Mouse (Mus musculus): ENCODE measurements at regions not wholly inside any gene's neighbourhood (a gene's known extent, or its start where the extent isn't known, plus 50 kb on each side); places are given as distances from the start of the nearest gene placed in this dataset.

- no peak for ATAC-seq (ENCODE audit: low FRiP score, low read depth)
- Histone ChIP-seq H3K4me3 (no peak overlapping the region), H3K27me3 (no peaks in the 10 kb centered on the region), H3K36me3 (no peaks in the 10 kb centered on the region), H3K4me2 (no peak overlapping the region), H3K9me3 (no peaks in the 10 kb centered on the region), H3K9ac (no peak overlapping the region), H3K4me1 (replicated peaks) (no peaks in the 10 kb centered on the region), H3K27ac (replicated peaks) (no peak overlapping the region)
- WGBS, result 89% methylated on average over 6 of the region's 6 CpGs
Measured at GRCm38 (mm10) chr5:126954634-126955033, 287.0 kb upstream of the Tmem132c start.

- Histone ChIP-seq H3K27ac (replicated peaks) (no peak overlapping the region), H3K4me1 (replicated peaks) (no peaks in the 10 kb centered on the region), H3K27me3 (no peaks in the 10 kb centered on the region), H3K4me2 (no peak overlapping the region), H3K4me3 (no peak overlapping the region), H3K36me3 (no peaks in the 10 kb centered on the region), H3K9me3 (no peaks in the 10 kb centered on the region), H3K9ac (no peak overlapping the region)
- 92% methylated on average over 4 of the region's 4 CpGs for WGBS
- no peak for ATAC-seq (ENCODE audit: low FRiP score, low read depth)
Measured at GRCm38 (mm10) chr5:126964577-126964976, 277.0 kb upstream of the Tmem132c start.

- no peak overlapping the region for H3K4me3 ChIP-seq
- H3K27me3 ChIP-seq, result no peaks in the 10 kb centered on the region
- H3K4me2 ChIP-seq, result no peak overlapping the region
- H3K36me3 ChIP-seq, result no peaks in the 10 kb centered on the region
- H3K9ac ChIP-seq, result no peak overlapping the region
- ATAC-seq (ENCODE audit: low FRiP score, low read depth), result no peak
- H3K27ac ChIP-seq (replicated peaks), result no peak overlapping the region
- no peaks in the 10 kb centered on the region for H3K9me3 ChIP-seq
- no peaks in the 10 kb centered on the region for H3K4me1 ChIP-seq (replicated peaks)
- WGBS, result 85% methylated on average over 4 of the region's 4 CpGs
Measured at GRCm38 (mm10) chr5:126967076-126967475, 274.5 kb upstream of the Tmem132c start.

- Histone ChIP-seq H3K4me3 (no peak overlapping the region), H3K9ac (no peak overlapping the region), H3K27me3 (no peaks in the 10 kb centered on the region), H3K4me2 (no peak overlapping the region), H3K27ac (replicated peaks) (no peak overlapping the region), H3K4me1 (replicated peaks) (no peaks in the 10 kb centered on the region), H3K9me3 (no peaks in the 10 kb centered on the region), H3K36me3 (no peaks in the 10 kb centered on the region)
- 87% methylated on average over 8 of the region's 8 CpGs for WGBS
- no peak for ATAC-seq (ENCODE audit: low FRiP score, low read depth)
Measured at GRCm38 (mm10) chr5:126969373-126969772, 272.2 kb upstream of the Tmem132c start.

- no peak overlapping the region for H3K4me2 ChIP-seq
- H3K9ac ChIP-seq, result no peak overlapping the region
- ATAC-seq (ENCODE audit: low FRiP score, low read depth), result no peak
- no peaks in the 10 kb centered on the region for H3K36me3 ChIP-seq
- H3K27me3 ChIP-seq, result no peaks in the 10 kb centered on the region
- H3K9me3 ChIP-seq, result no peaks in the 10 kb centered on the region
- no peak overlapping the region for H3K27ac ChIP-seq (replicated peaks)
- H3K4me3 ChIP-seq, result no peak overlapping the region
- 69% methylated on average over 2 of the region's 2 CpGs for WGBS
- no peaks in the 10 kb centered on the region for H3K4me1 ChIP-seq (replicated peaks)
Measured at GRCm38 (mm10) chr5:126971284-126971683, 270.3 kb upstream of the Tmem132c start.

- no peak for ATAC-seq (ENCODE audit: low FRiP score, low read depth)
- no peak overlapping the region for H3K4me2 ChIP-seq
- H3K36me3 ChIP-seq, result no peaks in the 10 kb centered on the region
- no peak overlapping the region for H3K27ac ChIP-seq (replicated peaks)
- no peaks in the 10 kb centered on the region for H3K4me1 ChIP-seq (replicated peaks)
- no peaks in the 10 kb centered on the region for H3K27me3 ChIP-seq
- no peak overlapping the region for H3K9ac ChIP-seq
- no peak overlapping the region for H3K4me3 ChIP-seq
- H3K9me3 ChIP-seq, result no peaks in the 10 kb centered on the region
- 76% methylated on average over 1 of the region's 1 CpGs for WGBS
Measured at GRCm38 (mm10) chr5:126971981-126972380, 269.6 kb upstream of the Tmem132c start.

GRCm38 (mm10) chr5:126973425-126973824, 268.2 kb upstream of the Tmem132c start:
- H3K27ac ChIP-seq (replicated peaks), result no peak overlapping the region
- 43% methylated on average over 3 of the region's 3 CpGs for WGBS
- H3K4me3 ChIP-seq, result no peak overlapping the region
- H3K27me3 ChIP-seq, result no peaks in the 10 kb centered on the region
- no peak for ATAC-seq (ENCODE audit: low FRiP score, low read depth)
- H3K36me3 ChIP-seq, result no peaks in the 10 kb centered on the region
- H3K4me2 ChIP-seq, result no peak overlapping the region
- H3K9ac ChIP-seq, result no peak overlapping the region
- no peaks in the 10 kb centered on the region for H3K4me1 ChIP-seq (replicated peaks)
- H3K9me3 ChIP-seq, result no peaks in the 10 kb centered on the region

- Histone ChIP-seq H3K9ac (no peak overlapping the region), H3K9me3 (no peaks in the 10 kb centered on the region), H3K4me2 (no peak overlapping the region), H3K36me3 (no peaks in the 10 kb centered on the region), H3K27ac (replicated peaks) (no peak overlapping the region), H3K4me1 (replicated peaks) (no peaks in the 10 kb centered on the region), H3K27me3 (no peaks in the 10 kb centered on the region), H3K4me3 (no peak overlapping the region)
- ATAC-seq (ENCODE audit: low FRiP score, low read depth), result no peak
- 86% methylated on average over 3 of the region's 3 CpGs for WGBS
Measured at GRCm38 (mm10) chr5:126974565-126974964, 267.0 kb upstream of the Tmem132c start.

- H3K27me3 ChIP-seq, result no peaks in the 10 kb centered on the region
- H3K36me3 ChIP-seq, result no peaks in the 10 kb centered on the region
- no peak overlapping the region for H3K27ac ChIP-seq (replicated peaks)
- H3K9ac ChIP-seq, result no peak overlapping the region
- H3K4me2 ChIP-seq, result no peak overlapping the region
- no peaks in the 10 kb centered on the region for H3K4me1 ChIP-seq (replicated peaks)
- H3K9me3 ChIP-seq, result no peaks in the 10 kb centered on the region
- WGBS, result 61% methylated on average over 6 of the region's 6 CpGs
- no peak for ATAC-seq (ENCODE audit: low FRiP score, low read depth)
- no peak overlapping the region for H3K4me3 ChIP-seq
Measured at GRCm38 (mm10) chr5:126995577-126995976, 246.0 kb upstream of the Tmem132c start.

GRCm38 (mm10) chr5:127014166-127014565, 227.4 kb upstream of the Tmem132c start:
- no peak overlapping the region for H3K4me2 ChIP-seq
- 86% methylated on average over 3 of the region's 3 CpGs for WGBS
- H3K4me3 ChIP-seq, result no peak overlapping the region
- ATAC-seq (ENCODE audit: low FRiP score, low read depth), result no peak
- no peaks in the 10 kb centered on the region for H3K27me3 ChIP-seq
- peaks cover 8% of the 10 kb centered on the region for H3K4me1 ChIP-seq (replicated peaks)
- no peaks in the 10 kb centered on the region for H3K36me3 ChIP-seq
- no peaks in the 10 kb centered on the region for H3K9me3 ChIP-seq
- no peak overlapping the region for H3K9ac ChIP-seq
- H3K27ac ChIP-seq (replicated peaks), result no peak overlapping the region

GRCm38 (mm10) chr5:127016467-127017060, 225.0 kb upstream of the Tmem132c start:
- Histone ChIP-seq H3K4me2 (no peak overlapping the region), H3K27ac (replicated peaks) (no peak overlapping the region), H3K36me3 (no peaks in the 10 kb centered on the region), H3K4me1 (replicated peaks) (peaks cover 8% of the 10 kb centered on the region), H3K4me3 (no peak overlapping the region), H3K9me3 (no peaks in the 10 kb centered on the region), H3K27me3 (no peaks in the 10 kb centered on the region), H3K9ac (no peak overlapping the region)
- ATAC-seq (ENCODE audit: low FRiP score, low read depth), result peak; percentile 71; the same call in 1 of the 2 replicates
- WGBS, result 46% methylated on average over 4 of the region's 4 CpGs

GRCm38 (mm10) chr5:127017971-127018370, 223.6 kb upstream of the Tmem132c start:
- Histone ChIP-seq H3K27ac (replicated peaks) (no peak overlapping the region), H3K9me3 (no peaks in the 10 kb centered on the region), H3K4me1 (replicated peaks) (peaks cover 8% of the 10 kb centered on the region), H3K27me3 (no peaks in the 10 kb centered on the region), H3K9ac (no peak overlapping the region), H3K36me3 (no peaks in the 10 kb centered on the region), H3K4me3 (no peak overlapping the region), H3K4me2 (no peak overlapping the region)
- WGBS, result 80% methylated on average over 4 of the region's 4 CpGs
- ATAC-seq (ENCODE audit: low FRiP score, low read depth), result no peak

- no peaks in the 10 kb centered on the region for H3K36me3 ChIP-seq
Measured at GRCm38 (mm10) chr5:127036472-127036871, 205.1 kb upstream of the Tmem132c start.

More at GRCm38 (mm10) chr5:127036472-127036871, 205.1 kb upstream of the Tmem132c start:
- Histone ChIP-seq H3K4me3 (no peak overlapping the region), H3K27me3 (no peaks in the 10 kb centered on the region), H3K4me2 (no peak overlapping the region), H3K9ac (no peak overlapping the region), H3K27ac (replicated peaks) (no peak overlapping the region), H3K9me3 (no peaks in the 10 kb centered on the region), H3K4me1 (replicated peaks) (no peaks in the 10 kb centered on the region)
- 61% methylated on average over 5 of the region's 5 CpGs for WGBS
- no peak for ATAC-seq (ENCODE audit: low FRiP score, low read depth)

Measured in hindbrain, embryonic 15.5 days (tissue).